Mouse (Mus musculus): ENCODE measurements around the gene Zbtb46.

The Zbtb46 gene

DNA sequence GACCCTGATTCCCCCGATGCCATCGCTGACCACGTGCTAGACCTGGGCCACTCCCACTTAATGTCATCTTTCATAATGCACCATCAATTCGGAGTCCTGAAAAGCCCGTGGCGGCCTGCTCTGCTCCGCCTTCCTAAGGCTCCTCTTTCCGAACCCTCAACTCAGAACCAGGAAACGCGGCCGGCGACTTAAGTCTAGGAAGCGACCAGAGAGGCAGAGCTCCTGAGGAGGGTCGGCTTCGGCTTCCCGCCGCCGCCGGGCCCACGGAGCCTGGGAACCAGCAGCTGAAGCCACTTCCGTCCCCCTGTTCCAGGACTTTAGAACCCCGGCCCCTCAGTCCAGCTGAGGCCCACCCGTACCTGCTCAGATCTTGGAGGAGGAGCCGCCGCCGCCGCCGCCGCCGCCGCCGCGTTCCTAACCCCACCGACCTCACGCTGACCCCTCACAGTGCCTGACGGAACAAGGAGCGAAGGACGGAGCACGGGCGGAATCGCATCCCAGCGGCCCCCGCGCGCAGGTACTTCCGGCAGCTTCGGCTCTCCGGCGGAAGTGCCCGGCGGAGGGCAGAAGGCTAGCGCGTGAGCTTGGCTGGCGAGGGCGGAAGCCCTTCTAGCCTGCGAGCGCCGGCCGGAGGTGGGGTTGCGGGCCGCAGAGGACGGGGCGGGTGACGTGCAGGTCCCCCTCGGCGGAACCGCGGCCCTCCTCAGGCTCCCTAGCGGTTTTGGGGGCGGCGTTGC, 94.2 kb downstream of the Zbtb46 start, which contains the start of the genes Zgpat and Arfrp1:
TSS of gene Zgpat (plus strand) at position 69 of the 737 bp plus-strand sequence.
TSS of gene Arfrp1 (minus strand) at position 545 of the 737 bp plus-strand sequence.
- peak; percentile 92 to 93 for DNase-seq (ENCODE audit: low spot score in 2 of 2)

DNA sequence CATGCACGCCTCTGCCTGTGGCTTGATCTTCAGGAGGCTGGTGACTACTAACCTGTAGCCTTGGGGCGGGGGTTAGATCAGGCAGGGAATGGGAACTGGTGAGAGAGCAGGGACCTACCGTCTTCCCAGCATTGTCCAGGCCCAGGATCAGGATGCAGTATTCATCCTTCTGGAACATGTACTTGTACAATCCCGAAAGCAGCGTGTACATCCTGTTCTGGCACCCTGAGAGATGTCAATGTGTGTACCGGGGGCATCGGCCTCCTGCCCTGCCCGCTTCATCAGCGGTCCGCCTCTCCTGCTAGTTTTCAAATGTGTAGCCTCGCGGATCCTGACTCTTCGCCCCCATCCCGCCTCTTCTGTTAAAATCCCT, 94.8 kb downstream of the Zbtb46 start:
- no peak for DNase-seq (ENCODE audit: low spot score in 2 of 2)

DNA sequence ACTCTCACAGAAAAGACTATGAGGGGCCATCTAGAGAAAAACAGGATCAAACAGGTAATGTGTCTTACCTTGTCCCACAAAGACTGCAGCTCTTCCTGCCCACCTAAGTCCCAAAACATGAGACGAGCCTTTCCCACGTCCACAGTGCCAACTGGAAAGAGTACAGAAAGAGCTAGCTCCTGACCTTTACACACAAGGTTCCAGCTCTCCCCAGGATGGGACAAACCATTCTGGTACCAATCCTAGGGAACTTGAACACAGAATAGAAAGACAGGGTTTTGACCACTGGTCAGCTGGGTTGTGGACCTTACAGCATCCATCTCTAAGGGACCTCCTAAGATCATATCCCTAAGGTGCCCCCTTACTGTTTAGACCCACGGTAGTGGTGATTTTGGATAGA, 95.3 kb downstream of the Zbtb46 start:
- no peak for DNase-seq (ENCODE audit: low spot score in 2 of 2)

DNA sequence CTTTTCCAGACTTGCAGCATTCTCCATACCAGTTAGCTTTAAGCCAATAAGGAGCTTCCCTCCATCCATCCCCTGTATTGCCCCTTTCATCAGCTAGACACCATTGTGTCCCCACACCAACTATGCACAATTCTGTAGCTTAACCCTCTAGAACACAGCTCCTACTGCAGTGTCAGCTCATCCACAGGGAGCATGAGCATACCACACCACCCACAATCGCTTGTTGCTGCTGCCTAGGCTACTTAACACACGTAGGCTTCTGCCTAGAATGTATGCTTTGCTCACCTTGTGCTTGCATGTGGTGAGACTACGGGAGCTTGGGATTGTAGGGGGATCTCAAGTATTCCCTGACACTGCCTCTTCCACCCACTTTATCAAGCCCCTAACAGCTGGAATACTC, 102.4 kb downstream of the Zbtb46 start:
- DNase-seq (ENCODE audit: low spot score in 2 of 2), result no peak

DNA sequence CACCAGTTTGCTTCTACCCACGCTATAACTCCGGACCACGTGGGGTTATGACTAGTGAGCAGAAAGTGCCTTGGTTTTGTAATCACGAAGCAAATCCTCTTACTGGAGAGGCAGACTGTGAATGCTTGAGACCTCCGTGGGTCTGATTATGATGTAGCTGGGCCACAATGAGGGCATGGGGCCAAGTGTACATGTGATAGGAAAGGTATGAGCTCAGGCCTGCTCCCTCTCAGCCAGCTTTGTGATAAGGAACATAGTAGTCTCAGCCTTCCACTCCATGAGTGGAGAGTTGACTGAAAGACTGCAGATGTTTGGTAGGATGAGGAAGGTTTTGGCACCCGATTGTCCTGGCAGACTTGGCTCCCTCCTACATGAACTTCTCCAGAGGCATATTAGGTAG, 116.5 kb downstream of the Zbtb46 start:
- no peak for DNase-seq (ENCODE audit: low spot score in 2 of 2)

DNA sequence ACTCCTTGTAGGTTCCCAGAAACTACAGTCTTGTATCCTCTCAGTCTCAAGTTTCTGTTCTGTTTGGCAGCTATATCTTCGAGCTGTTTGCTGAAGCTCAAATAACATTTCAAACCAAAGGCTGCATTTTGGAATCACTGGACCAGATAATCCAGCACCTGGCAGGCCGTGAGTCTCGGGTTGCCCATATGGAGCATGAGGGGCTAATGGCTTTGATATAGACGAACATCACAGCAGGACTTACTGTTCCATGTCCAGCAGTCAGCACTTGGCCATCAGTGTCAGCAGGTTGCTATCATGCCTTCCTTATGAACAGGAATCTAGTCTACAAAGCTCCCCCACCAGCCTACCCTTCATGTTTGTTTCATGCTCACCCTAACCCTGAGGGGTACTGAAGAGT, 118.8 kb downstream of the Zbtb46 start:
- DNase-seq (ENCODE audit: low spot score in 2 of 2), result no peak
